Mouse (Mus musculus) embryo, embryonic 11.5 days (tissue): ENCODE measurements around the gene Tnnt1.

ENCODE experiments used
- DNase-seq: peaks from one replicate; pipeline ENCODE4 v3.0.0-alpha.2; 2012; ENCODE audit warnings: low read depth, low spot score

Tnnt1 gene

DNA sequence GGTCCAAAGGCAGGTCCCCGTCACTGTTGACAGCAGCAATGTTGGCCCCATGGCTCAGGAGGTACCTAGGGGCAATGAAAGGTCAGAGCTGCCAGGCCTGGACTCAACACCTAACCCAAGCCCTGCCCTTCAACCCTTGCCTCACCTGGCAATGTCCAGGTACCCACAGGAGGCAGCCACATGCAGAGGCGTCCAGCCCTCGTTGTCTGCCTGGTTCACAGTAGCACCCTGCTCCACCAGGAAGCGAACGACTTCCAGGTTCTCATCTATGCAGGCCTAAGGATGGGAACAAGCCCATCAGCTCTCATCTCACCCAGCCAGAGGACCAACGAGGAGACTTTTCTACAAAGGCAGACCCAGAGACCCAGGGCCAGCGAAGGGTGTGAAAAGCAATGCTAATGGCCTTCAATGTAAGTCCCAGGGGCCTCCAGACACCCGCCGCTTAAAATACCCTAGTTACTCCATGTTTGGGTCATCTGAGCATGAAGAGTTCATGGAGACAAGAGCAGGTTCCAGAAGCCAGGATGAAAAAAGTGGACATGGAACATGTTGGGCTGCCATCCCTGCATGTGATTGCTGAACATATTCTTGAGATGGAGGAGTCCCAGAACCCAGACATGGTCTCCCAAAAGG is 18.8 kb downstream of the Tnnt1 start:
- DNase-seq = no peak

DNA sequence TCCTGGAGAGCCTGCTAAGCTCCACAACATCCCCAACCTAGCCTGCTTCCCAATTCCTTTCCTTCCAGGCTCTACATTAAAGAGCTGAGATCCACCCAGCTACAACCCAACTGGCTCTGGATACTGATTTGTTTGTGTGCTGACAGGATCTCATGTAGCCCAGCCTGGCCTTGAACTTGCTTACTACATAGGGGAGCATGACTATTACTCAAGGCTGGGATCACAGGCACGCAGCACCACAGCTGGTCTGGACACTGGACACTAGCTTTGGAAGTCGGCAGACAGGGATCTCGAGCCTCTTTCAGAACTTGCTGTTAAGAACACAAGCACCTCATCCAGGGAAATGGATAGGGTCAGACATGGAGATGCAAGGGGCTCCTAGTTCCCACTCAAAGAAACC is 19.7 kb downstream of the Tnnt1 start:
- DNase-seq = no peak

DNA sequence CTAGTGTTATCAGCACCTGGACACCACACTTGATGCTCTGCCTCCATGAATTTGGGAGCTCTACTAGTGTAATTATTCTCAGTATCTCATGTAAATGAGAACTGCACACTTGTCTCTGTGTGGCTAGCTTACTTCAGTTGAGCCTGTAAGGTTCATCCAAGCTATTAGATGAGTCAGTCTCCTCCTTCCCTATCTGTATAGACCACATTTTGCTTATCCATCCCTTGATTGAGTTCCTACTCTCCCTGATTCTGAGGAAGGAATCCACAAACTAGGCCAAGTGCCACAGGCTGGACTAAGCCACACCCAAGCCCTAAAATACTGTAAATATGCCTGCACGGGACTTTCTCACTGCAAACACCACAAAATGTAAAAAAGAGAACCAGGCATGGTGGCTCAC is 22.2 kb downstream of the Tnnt1 start:
- DNase-seq = no peak

DNA sequence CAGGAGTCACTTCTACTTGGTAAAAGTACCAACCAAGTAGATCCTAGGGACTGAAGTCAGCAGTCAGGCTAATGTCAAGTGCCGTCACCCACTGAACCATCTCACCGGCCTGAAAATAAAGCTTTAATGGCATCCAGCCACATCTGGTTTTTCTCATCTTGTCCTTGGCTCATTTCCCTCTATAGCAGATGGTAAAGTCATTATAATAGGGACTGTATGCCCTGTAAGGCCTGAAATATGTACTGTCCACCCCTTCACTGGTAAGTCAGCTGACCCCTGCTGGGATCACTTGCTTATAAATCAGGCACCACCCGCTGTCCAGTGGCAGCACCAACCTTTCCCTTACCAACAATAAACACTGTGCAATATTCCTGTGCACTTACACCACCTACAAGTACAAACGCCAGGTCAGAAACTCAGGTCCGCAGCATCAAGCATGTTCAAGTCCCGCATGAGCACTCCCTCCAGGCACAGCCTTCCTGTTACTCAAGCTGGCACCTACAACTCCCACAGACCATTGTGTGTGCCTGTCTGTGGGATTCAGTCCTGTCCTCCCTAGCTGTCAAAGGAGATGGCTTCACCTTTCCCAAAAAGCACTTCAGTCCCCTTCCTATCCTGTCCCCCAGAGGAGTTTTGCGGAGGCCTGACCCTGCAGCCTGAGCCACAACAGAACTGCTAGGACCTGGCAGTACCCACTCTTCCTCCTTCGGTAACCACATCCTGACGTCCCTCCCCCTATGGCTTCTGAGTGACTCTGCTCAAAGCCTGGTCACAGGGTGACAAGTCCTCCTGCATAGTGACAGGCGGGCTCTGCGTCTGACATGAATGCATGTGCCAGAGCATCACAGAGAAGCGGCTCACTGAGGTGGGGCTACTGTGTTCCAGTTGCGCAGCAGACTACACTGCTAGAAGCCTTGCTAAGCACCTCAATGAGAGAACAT is 23.6 kb downstream of the Tnnt1 start:
- DNase-seq = no peak

DNA sequence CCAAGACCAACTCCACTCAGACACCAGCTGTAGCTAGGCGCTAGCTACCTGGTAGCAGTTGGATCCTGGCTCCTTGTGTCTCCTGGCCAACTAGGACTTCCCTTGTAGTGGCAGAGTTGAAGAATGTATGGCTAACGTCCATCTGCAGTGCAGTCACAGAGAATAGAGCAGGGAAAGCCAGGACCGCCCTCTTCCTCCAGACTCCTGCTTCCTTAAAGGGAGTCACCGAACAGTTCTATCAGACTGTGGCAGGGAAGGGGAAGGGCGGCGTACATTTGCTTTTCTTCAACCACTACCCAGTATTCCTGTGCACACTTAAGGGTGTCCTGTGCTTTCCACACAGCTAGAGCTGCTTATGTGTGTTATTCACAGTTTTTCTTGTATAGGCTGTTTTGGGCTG is 24.9 kb downstream of the Tnnt1 start:
- no peak for DNase-seq

DNA sequence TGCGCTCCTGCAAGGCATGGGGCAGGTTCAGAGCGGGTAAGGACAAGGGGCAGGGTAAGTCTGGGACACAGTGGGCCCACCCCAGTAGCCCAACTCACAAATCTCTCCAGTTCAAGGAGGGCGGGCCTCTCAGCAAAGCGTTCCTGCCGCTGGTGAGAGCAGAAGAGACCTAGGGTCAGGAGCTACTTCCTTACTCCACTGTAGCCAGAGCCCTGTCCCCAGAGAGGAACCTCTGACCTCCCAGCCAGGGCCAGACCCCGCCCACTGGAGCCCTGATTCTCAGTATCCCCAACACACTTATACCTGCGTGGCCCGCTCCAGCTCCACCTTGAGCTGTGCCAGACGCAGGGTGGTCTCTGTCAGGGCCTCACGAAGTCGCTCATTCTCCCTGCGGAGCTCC is 33.9 kb downstream of the Tnnt1 start:
- DNase-seq = no peak

DNA sequence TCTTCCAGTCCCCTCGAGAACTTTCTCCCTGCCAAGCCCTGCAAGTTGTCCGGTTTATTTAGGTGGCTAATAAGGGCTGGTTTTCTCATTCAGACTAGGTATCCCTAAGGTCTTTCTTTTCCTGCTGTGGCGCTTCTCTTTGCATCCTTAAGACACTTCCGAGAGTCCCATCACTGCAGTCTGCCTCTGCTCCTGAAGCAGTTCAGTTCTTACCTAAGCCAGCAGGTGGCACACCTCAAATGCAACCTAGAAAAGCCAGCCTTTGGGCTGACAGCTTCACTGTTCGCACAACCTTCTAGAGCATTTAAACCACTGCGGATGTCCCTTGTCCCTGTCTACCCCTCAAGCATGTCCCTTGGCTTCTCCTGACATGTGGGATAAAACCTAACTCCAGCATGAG is 36.5 kb downstream of the Tnnt1 start:
- DNase-seq = no peak

DNA sequence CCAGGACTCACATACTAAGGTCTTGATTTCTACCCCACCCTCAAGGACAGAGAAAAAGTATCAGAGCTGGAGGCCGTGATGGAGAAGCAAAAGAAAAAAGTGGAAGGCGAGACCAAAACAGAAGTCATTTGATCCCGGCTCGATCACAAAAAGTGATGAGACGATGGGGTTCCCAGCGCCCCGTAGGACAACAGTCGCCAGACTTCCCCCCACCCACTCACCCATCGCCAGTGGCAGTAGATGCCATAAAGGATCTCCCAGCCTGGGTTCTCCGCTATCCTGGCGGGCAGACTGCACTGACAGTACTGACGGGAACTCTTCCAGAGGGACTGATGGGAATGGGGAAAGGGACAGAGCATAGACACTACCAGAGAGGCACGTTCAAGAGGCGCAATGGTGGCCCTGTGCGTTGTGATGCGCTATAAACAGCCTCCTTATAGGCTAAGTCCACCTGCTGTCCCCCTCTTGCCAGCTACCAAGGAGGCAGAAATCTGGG is 37.3 kb downstream of the Tnnt1 start:
- DNase-seq = no peak

DNA sequence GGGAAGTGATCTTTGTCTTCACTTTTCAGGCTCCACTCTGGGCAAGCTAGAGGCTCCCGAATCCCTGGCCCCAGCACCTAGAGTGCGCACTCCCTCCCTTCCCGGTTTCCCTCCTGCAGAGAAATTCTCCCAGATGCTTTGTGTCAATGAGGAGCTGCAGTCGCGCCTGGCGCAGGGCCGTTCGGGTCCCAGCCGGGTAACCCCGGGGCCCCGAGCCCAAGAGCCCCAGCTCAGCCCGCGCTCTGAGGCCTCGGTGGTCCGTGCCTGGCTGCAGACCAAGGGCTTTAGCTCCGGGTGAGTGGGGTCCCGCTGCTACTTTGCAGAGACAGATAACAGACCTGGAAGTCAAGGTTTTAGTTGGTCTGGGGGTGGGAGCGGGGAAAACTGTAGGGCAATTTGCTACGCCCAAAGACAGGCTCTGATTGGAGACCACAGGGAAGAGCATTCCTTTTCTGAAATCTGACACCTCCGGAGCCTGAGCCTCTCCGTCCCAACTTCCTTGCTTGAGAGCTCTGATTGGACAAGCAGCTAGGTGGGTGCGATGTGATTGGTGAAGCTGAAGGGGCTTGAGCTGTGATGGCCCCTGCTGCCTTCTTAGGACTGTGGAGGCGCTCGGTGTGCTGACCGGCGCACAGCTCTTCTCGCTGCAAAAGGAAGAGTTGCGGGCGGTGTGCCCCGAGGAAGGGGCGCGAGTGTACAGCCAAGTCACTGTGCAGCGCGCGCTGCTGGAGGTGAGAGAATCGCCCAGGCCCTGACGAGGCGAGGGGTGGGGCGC is 38.0 kb downstream of the Tnnt1 start:
- DNase-seq = peak; percentile 81

DNA sequence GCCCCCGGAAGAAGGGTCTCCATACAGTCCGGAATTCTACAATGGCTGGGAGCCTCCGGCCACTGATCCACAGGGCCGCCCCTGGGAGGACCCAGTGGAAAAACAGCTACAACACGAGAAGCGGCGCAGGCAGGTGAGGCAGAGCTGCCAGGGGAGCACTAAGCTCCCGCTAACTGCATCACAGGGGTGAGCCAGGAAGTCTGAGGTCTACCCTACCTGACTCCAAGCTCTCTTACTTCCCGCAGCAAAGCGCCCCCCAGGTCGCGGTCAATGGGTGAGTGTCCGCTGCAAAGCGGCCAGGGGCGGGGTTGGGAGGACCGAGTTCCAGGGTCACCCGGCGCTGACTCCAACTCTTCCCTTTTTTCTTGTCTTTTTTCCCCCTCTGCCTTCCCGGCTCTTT is 42.2 kb downstream of the Tnnt1 start:
- DNase-seq = no peak

DNA sequence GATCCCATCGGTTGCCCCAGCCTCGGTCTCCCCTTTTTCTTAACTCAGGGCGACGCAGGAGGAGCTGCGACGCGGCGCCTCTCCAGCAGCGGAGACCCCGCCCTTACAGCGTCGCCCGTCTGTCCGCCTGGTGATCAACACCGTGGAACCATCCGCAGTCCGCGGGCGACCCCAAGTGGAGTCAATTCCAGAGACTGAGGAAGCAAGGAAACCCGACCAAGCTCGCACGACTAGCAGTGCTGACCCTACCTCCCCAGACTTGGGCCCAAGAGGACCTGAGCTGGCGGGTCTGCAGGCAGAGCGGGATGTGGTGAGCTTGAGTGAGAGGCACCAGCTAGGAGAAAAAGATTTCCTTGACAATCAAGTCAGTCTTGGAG is 45.0 kb downstream of the Tnnt1 start:
- DNase-seq = peak; percentile 66

DNA sequence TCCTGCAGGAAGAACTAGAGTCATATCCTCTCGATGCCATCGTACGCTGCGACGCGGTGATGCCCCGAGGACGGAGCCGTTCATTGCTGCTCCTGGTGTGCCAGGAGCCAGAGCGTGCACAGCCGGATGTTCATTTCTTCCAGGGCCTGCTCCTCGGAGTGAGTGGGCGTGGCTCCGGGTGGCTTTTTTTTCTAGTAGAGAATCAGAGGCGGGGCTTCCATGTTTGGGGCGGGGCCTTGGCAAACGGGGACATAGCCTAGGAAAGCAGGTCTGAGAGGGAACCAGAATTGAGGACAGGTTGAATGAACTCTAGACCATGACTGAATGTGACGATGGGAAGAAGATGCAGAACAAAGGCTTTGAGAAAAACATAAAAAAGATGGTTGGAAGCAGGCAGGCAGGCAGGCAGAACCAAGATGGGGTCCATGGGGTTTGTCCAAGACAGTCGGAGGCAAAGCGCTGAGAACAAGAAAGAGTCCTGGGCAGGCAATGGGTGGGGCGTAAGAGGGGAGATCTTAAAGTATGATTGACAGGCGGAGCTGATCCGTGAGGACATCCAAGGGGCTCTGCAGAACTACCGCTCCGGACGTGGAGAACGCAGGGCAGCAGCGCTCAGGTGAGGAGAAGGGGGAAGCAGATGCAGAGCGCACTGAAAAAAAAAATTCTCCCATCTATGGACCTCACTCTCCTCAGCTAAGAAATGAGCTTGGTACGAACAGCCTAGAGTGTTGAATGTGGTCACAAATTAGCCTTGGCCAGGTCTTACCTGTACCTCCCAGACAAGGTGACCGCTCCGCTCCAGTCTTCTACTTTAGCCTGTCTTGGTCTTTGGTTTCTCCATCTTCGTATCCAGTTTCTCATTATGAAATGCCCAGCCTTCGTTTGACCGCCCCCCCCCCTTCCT is 45.7 kb downstream of the Tnnt1 start:
- no peak for DNase-seq

DNA sequence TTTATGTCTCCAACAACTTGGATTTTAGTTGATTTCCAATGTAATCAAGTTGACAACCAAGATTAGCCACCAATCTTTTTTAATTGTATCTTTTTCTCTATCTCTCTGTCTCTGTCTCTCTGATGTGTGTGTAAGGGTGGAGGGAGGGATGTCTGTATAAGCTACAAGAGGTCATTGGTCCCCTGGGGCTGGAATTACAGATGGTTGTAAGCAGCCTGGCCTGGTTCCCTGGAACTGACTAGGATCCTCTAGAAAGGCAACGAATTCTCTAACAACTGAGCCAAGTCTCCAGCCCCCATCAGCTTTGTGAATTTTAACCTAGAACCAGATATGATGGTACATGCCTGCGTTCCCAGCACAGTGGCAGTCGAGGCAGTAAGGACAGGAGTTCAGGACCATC is 48.4 kb downstream of the Tnnt1 start:
- DNase-seq = no peak

DNA sequence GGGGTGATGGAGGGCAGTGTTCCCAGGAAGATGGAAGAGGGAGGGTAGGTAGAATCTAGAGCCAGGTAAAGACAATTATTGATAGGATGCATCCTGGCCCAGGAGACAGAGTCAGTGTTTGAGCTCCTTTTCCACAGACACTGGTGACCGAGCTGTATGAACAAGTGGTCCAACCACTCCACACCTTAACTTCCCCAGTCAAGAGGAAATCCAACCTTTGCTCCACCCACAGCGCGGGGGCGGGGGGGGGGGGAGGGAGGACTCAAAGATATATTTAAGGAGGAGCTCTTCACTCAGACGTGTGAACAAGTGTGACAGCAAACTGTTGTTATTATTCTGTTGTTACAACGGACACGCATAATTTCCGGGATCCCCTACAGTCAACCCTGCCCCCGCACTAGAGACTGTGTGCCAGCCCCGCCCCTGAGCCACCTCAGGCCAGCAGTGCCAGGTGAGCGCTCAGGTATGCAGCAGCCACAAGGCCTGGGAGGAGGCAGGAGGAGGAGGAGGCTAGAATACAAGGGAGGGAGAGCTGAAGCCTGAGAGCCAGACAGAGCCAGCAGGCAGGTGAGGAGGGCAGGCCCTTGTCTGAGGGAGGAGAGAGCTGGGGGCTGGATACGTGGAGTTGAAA is 51.9 kb downstream of the Tnnt1 start:
- DNase-seq = no peak

DNA sequence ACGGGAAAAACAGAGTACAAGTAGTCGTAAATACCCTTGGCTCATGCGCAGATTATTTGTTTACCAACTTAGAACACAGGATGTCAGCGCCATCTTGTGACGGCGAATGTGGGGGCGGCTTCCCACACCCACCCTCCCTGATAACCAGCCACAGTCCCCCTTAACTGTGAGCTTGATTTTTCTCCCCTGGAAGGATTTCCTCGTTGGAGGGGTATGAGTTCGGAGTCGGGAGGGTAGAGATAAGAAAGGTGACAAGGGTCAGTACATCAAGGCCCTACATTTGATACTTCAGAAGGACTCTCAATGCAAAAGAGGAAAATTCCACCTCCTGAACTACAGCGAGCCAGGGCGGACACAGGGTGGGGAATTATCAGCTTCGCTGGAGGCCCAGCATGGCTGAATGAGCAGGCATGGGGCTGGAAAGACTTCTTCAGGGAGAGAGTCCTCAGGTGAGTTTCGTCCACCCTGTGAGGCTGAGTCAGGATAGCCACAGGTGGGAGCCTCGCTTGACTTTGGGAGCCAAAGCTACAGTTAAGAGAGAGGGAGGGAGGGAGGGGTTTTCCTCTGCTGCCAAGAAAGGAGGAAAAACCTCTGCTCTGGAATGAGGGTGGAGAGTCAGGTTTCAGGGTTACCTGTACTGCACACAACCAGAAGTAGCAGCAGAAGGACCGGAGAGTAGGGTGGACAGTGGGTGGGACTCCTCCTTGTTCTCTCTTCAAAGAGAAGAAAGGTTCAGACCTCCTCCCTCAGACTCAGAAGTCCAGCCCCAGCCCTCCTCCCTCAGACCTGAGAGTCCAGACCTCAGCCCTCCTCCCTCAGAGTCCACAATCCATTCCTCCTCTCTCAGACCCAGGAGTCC is 55.4 kb downstream of the Tnnt1 start, which contains the start of gene Eps8l1:
Gene Eps8l1, plus strand, starts transcription at position 99 of the 859 bp plus-strand sequence.
- DNase-seq = no peak
